Mouse (Mus musculus): ENCODE data around the gene Ndufb4.
"Not testable (repeated sequence)": the region's sequence is repeated elsewhere in the genome, so short reads cannot be mapped to it uniquely, and the experiment has no call there.

The Ndufb4 gene

DNA sequence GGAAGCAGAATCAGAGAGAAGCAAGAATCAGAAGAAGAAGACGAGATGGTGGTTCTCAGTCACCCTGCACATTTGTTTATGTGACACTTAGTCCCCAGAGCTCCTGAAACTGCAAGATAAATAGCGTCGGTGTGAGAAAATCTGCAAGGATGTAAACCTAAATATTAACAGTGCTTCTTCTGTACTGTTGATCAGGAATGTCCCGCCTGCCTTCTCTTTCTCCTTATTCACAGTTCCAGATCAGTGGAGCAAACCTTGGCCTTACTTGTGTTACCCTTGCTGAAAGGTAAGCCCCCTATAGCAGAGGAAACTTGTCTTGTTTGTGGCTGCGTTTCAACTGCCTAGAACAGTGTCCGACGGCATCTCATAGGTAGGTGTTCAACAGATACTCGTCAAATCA lies 23.3 kb upstream of the Ndufb4 start:
- DNase-seq (ENCODE audit: low read depth, low spot score), result no peak

DNA sequence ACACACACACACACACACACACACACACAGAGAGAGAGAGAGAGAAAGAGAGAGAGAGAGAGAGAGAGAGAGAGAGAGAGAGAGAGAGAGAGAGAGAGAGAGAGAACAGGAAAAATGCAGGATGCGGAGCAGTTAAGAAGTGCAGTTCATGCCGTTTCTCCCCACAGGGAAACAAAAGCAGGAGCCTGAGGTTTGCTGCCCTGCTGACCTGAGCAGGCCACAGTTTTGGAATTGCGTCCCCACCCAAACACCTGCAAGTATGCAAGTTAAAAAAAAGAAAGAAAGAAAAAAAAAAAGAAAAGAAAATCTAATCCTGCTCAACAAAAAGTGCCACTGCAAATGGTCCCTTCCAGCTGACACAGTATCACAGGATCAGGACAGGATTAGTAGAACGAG lies 22.4 kb upstream of the Ndufb4 start:
- DNase-seq (ENCODE audit: low read depth, low spot score), result no peak

DNA sequence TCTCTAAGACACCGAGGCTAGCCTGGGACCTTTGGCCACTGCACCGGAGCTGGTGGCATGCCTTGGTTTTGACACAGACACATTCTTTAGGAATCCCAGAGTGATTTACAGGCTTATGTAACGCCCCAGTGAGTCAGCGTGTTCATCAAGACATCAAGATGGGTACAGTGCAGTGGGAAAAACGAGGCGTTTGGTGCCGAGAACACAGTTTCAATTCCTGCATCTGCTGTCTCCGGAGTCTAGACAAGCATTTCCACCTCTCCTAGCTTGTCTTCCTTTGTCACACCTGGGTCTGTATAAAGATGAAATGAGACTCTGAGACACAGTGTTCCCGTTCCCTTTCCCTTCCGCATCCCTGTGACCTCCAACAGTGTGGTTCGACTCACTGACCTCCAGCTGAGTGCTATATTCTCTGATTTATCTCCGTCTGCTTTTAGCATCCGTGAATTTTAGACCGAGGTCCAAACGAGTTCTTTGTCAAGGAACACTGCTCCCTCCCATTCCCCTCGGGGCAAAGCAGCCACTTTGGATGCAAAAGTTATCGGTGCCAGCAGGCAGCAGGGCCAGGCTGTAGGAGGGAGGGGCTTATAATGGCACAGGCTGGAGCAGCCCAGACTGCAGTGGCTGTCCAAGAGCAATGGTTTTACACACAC lies 21.9 kb upstream of the Ndufb4 start:
- DNase-seq (ENCODE audit: low read depth, low spot score), result peak; percentile 93

DNA sequence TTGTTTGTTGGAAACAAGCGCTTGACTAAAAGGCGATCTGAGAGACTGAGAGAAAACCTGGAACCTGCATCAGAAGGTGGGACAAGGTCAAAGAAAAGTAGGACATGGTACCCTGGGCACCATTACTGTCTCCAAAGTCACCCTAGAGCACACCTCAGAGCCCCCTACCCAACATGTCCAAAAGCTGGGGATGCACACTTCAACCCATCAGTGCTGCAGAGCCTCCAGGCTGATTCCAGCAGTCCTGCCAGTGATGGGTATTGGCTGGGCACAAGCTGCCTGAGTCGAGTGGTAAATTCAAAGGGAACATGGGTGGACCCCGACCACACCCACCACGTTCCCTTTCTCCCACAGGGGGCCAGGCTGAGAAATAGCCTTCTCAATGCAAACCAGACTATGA lies 21.1 kb upstream of the Ndufb4 start:
- no peak for DNase-seq (ENCODE audit: low read depth, low spot score)

DNA sequence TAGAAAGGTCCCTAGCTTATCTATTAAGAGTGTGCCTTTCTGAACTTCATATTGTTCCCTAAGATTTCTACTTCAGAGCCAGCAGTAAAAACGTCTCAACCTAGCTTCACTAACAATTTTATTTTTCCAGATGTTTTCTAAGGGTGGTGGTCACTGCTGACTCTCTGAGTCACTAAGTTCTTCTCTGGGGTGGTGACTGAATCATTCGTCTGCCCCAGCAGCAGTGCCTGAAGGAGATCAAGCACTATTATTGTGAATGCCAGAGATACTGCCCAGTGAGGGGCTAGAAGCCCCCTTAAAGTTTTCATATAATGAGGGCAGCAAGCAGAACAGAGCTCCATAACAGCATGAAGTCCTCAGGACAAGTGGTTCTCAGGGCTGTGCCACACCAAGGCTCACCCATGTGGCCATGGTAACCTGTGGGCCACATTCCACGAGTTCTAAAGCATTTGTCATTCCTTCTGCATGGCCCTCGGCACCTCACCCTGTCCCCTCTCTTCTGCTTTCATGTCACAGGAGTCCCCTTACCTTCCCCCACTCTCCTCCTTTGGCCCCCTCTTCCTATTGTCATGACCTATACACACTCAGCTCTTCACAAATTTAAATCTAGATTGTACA lies 16.5 kb upstream of the Ndufb4 start:
- peak; percentile 64 for DNase-seq (ENCODE audit: low read depth, low spot score)

DNA sequence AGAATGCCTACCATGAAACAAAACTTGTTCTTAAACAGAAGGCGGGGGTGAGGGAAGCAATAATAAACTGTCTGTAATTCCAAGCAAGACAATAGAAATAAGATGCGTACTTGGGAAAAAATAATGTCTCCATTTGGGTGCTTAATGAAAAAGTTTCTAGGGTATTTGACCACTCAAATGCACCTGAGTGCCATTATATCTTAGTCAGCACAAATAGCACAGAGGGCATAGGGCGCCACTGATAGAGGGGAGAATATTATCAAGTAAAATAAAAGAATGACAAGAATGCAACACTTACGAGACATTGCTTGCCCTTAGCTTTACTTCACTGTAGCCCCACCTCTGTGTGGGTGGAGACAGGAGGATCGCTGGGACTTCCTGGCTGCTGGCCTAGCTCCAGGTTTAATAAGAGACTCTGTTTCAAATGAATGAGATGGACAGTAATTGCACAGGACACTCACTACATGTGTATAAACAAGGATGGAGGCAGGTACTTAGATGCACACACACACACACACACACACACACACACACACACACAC lies 11.2 kb upstream of the Ndufb4 start:
- no peak for DNase-seq (ENCODE audit: low read depth, low spot score)

DNA sequence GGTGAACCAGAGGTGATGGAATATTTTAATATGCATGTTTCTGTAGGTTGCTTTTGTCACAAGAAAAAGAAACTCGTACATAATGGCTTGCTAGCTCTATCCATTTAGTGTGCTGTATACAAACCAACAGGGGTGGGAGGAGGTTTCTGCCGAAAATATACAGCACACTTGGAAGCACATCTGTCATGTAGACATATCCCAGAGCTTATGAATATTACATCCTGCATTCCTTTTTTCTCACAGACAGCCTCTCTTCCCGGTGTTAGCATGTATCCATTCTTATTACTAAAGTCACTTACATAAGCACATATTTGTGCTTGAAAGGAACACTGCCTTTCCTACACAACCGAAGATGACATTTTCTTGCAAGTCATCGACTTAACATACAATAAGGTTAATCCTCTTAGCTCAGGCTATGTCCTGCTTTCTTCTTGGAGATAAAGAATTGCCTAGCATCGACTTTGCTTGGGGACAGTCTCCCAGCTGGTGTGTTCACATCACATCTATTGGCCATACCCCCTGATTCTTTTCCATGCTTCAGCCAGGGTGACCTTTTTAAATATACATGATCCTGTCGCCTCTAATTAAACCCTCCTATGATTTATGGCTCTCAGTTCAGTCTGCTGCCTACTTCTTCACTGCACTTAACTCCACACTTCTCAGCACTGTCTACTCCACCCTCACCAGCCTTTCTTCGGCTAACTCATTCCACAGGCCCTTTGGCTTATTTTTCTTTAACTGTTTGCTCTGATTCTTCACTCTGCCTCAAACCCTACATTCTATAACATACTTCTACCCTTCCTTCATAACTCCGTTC lies 9.6 kb upstream of the Ndufb4 start:
- DNase-seq (ENCODE audit: low read depth, low spot score), result no peak

DNA sequence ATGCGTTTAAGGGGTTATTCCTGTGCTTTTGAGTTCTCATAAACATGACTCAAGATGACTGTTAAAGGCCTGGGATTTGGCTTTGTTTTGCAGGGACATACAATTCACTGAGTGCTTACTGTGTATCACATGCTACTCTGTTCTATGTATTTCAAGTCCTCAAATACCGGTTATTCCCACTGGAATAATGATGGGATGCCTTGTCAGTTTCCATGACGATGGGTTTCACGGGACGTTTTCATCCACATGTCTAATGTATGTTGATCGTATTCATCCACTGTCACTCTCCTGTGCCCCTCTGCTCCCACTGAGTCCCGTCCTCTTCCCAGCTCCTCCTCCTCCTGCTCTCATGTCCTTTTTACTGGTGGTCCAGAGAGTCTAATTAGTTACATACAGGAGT lies 2.5 kb upstream of the Ndufb4 start:
- no peak for DNase-seq (ENCODE audit: low read depth, low spot score)

DNA sequence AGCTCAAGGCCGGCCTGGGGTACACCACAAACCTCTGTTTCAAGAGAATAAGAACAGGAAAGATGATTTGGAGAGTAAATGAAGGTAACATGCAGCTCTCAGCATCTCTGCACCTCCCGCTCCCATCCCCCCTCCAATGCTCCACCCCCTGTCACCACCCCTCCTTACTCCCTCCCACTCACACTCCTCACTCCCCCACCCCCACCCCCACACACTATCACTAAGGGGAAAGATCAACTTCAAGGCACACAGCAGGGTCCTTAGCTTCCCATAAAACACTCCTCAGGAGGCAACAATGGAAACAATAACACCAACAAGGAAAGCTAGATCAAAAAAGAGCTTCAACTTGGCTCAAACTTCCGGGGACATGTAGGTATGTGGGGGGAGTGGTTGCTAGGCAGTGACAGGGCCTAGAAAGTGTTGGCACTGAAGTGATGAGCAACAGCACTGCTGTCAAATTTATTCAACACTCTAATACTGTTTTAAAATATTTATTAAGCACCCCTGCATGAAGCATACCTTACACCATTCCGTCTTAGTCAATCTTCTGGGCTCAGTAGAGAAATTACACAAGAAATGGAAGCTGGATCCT lies 1.6 kb upstream of the Ndufb4 start:
- DNase-seq (ENCODE audit: low read depth, low spot score), result no peak

DNA sequence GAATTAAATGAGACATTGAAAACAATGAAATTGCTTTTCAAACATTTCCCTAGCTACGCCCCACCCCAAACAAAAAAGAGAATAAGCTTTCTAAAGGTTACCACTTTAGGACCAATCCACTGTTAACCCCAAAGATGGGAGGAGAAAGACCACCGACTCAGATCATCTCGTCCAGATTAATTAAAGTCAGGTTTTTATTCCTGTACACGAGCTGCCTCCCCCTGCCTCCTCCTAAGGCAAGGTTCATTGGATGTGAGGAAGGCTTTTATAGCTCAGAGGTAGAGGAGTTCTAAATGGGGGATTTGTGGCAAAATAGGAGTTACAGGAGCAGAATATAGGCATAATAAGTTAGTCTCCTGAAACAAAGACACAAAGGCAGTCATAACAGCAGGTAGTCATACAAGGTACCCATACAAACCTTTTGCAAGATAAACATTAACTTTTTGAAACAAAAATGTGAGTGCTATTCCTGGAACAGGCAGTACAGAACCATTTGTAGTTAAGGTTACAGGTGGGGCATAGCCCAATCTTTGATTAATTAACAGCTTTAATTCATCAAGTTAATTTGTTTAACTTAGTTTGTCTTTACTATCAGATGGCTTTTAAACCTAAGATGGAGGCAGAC lies 690 bp upstream of the Ndufb4 start:
- DNase-seq (ENCODE audit: low read depth, low spot score), result no peak

DNA sequence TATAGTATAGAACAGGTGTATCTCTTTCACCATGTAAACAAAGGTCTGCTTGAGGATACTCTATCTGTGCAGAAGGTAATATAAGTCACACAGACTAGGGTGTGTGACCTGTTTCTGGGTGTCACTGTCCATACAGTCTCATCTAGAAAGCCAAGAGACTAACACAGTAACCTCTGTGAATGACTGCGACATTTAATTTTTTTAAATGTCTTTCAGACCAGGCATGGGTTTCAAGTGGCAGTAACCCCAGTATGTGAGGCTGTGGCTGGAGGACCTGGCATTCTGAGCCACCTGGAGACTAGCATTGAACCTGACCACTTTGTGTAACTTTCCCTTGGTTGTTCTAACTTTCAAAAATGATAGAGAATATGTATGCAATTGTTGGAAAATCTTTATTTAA lies 1.2 kb downstream of the Ndufb4 start:
- DNase-seq (ENCODE audit: low read depth, low spot score), result no peak

DNA sequence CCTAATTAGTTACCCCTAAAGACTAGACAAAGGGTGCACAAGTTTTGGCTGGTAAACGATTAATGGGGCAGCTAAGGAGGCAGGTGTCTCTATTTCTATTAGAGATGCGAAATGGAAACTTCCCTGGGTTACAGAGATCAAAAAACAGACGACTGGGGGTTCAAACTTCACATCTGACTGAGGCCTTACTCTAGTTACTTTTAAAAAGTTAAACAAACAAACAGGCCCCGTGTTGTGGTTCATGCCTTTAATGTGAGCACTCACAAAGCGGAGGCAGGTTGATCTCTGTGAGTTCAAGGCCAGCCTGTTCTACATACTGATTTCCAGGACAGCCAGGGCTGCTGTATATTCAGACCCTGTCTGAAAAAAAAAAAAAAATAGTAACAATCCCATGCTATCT lies 1.6 kb downstream of the Ndufb4 start:
- no peak for DNase-seq (ENCODE audit: low read depth, low spot score)

DNA sequence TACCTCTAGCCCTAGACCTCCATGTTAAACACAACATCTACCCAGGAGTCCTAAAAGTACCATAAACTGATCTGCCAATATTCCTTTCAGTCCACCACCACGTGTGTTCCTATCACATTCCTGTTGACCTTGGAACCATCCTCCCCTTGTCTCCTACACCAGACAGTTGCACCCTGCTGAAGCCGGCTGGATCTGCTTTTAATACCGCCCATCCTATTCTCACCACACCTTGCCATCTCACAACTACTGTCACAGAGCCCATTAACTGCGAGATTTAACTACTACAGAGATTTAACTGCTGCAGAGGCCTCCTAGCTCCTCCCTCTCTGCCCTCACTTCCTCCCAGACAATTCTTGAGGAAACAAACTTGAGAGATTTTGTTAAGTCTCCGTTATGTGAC lies 2.8 kb downstream of the Ndufb4 start:
- no peak for DNase-seq (ENCODE audit: low read depth, low spot score)

DNA sequence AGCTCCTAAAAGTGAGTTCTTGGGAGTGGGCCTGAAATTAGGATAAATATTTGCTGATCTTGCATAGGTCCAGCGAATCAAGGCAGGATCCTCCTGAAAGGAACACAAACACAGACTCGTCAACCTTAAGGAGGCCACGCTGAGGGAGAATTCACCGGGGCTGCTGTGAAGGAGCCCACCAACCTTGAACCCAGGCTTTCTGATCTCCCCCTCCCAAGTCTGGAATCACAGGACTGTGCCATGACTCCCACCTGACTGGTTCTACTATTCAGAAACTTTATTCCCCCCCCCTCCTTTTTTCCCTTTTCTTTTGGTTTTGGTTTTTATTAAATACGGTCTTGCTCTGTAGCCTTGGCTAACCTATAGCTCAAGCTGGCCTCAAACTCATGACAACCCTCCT lies 5.2 kb downstream of the Ndufb4 start:
- no peak for DNase-seq (ENCODE audit: low read depth, low spot score)

DNA sequence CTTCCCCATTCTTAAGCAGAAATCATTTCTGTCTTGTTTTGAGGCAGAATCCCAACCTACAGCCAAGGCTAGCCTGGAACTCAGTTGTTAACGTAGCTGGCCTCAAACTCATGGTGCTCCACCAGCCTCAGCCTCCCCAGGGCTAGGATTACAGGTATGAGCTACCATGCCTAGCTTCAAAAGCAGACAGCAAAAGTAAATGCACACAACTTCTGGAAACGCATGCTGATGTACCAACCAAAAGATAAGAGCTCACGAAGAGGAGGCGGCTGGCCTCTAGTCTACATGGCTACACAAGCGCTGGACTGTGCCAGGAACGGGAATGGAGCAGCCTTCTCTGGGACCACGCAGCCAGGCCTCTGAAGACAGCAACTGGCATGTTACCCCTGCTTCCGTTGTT lies 6.3 kb downstream of the Ndufb4 start:
- no peak for DNase-seq (ENCODE audit: low read depth, low spot score)

DNA sequence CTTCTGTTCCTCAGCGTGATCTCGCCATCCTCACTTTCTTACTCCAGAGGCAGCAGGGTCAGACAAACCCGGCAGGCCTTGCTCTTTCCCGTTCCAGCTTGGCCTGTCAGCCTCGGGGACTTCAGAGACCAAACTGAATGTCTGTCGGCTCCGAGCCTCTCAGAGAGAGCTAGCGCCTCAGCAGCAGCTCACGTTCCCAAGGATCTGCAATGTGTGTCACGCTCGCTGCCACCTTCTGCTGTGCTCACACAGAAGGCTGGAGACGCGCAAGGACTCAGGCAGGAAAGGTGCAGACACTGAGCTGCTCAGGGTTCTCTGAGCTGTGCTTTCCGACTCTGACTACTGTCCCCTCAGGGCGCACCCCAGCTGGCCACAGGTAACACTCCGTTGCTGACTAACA lies 7.2 kb downstream of the Ndufb4 start:
- DNase-seq (ENCODE audit: low read depth, low spot score), result no peak

DNA sequence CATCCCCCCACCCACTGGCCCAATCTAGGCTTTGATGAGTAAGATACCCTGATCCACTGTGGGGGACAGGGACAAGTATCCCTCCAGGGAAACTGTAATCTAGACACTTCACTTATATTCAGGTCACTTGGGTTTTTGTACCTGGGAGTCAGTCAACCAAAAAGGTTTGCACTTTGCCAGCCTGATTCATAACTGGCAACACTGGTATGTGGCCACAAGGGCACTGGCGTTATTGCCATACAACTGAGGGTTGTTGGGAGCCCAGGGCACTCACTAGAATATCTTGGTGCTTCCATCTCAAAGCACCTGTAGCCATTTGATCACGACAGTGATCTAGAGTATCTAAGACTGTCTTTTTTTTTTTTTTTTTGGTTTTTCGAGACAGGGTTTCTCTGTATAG lies 8.5 kb downstream of the Ndufb4 start:
- DNase-seq (ENCODE audit: low read depth, low spot score), result no peak

DNA sequence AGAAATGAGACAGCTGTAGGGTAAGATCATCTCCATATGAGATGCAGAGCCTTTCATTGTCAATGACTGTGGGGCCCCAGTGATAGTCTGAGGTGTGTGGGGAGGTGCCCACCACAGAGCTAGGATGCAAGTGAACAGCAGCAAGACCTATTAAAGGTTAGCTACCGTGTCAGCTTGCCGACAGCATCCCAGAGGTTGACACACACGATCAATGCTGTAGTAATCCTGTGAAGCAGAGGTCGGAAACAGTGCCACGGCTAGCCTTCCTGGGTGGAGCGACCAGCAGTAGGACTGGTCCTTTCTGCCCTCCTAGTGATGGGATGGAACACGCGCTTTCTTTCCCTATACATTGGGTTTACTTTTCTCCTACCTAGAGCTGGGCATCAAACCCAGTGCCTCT lies 9.0 kb downstream of the Ndufb4 start:
- DNase-seq (ENCODE audit: low read depth, low spot score), result no peak

DNA sequence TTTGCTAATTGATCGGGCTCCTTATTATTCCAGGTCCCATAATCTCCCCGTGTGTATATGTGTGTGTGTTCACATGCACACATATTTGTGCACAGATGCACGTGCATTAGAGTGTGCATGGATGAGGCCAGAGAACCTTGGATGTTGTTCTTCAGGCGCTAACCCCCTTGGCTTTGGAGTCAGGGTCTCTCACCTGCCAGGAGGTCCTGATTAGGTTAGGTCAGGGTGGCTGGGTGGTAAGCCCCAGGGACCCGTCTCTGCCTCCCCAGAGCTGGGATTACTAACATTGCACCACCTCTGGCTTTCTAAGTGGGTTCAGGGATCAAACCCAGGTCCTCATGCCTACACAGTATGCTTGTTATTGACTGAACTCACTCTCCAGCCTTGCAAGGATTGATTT lies 9.8 kb downstream of the Ndufb4 start:
- no peak for DNase-seq (ENCODE audit: low read depth, low spot score)

DNA sequence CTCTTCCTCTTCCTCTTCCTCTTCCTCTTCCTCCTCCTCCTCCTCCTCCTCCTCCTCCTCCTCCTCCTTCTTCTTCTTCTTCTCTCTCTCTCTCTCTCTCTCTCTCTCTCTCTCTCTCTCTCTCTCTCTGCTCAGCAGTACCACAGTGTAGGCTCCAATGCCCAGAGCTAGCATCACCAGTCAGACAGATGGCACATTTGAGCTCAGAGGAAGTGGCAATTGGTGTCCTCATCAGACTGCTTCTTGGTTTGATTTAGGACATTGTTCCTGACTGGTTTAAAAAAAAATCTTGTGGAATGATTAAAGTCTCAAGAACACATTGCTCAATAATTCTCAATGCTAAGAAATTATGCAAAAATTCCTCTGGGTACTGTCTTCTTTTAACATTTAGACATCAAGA lies 13.7 kb downstream of the Ndufb4 start:
- not testable (repeated sequence) for DNase-seq (ENCODE audit: low read depth, low spot score)

DNA sequence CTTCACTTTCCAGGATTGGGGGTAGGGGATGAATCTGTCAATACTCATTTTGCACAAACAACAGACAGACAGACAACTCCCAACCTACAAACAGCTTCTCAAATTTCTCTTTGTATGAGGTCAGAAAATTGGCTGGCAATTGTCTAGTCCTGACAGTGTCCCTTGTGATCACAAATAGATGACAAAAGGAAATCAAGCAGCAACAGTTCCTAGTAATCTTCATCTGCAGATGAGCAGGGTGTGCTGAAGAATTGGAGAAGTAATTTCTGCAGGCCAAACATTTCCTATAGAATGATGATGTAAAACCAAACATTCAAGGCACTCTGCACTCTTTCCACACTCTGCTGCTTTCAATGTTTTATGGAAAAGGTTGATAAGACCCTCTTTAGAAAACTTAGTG lies 16.5 kb downstream of the Ndufb4 start:
- no peak for DNase-seq (ENCODE audit: low read depth, low spot score)

DNA sequence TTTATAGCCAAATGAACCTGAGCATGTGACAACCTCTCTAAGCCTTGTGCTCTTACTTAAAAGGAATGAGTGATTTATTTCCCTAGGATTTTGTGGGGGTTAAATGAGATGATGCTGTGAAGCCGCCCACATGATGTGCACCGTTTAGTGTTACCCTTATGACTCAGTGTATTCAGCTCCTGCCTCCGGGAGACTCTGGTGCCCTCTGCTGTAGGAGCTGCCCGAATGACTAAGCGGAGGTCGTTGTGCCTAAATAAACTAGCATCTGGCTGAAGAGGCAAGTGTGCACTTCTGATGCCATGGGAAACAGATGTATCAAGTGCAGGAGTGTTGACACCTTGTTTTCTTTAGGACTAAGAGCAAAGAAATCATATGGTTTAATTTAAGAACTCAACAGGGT lies 18.1 kb downstream of the Ndufb4 start:
- peak; percentile 87 for DNase-seq (ENCODE audit: low read depth, low spot score)

Data from 3T3-L1 (cell line).